Mouse (Mus musculus) embryonic fibroblast, embryonic 13.5 days (primary cell): Measurements from ENCODE around the gene Nkpd1.

Source experiments
- CTCF ChIP-seq: IDR thresholded peaks from 2 replicates; pipeline ENCODE4 v1.5.1; 2011; ENCODE audit warnings: mild to moderate bottlenecking, control low read depth, low read length, moderate library complexity, borderline replicate concordance; ENCODE audit not compliant: insufficient read depth
- POLR2A ChIP-seq: IDR thresholded peaks from 2 replicates; pipeline ENCODE4 v1.6.1; 2011; ENCODE audit warnings: low read depth, mild to moderate bottlenecking, control low read depth, low read length, moderate library complexity

- TF ChIP-seq CTCF, result no peak
- no peak for TF ChIP-seq POLR2A
Observed at GRCm38 (mm10) chr7:19554168-19554567, 36.5 kb downstream of the Nkpd1 start.
